Mouse (Mus musculus): ENCODE data around the gene Nup210l. TPM values are rescaled to one million over a fixed set of nuclear protein-coding genes. Genes with fewer than 3 reads are reported as not detected.

Nup210l gene
- 0.40 and 0.46 TPM in 2 replicates for polyA plus RNA-seq (2016; fragmentation: Nextera tagmentation; extraction: Ambion mirVana)

- Histone ChIP-seq H3K27ac (no peak within 1 kb of the TSS), H3K9ac (no peak within 1 kb of the TSS), H3K27me3 (replicated peaks) (no peaks in the 10 kb centered on the region), H3K9me3 (no peaks in the 10 kb centered on the region), H3K4me1 (no peaks in the 10 kb centered on the region), H3K4me3 (no peak within 1 kb of the TSS), H3K4me2 (replicated peaks) (no peak within 1 kb of the TSS), H3K36me3 (peaks cover 14% of the 10 kb centered on the region)
- no peak for ATAC-seq (ENCODE audit: low FRiP score, low read depth)
- 89% methylated on average over 13 of the region's 13 CpGs for WGBS
Measured at GRCm38 (mm10) chr3:90103938-90104337, at the start of gene Nup210l. Gene Nup210l, plus strand, starts transcription at chr3:90104132.

- no peak overlapping the region for H3K4me3 ChIP-seq
- peaks cover 56% of the 10 kb centered on the region for H3K36me3 ChIP-seq
- no peak overlapping the region for H3K9ac ChIP-seq
- H3K27me3 ChIP-seq (replicated peaks): no peaks in the 10 kb centered on the region
- no peaks in the 10 kb centered on the region for H3K4me1 ChIP-seq
- H3K9me3 ChIP-seq: no peaks in the 10 kb centered on the region
- WGBS: 92% methylated on average over 6 of the region's 6 CpGs
- no peak for ATAC-seq (ENCODE audit: low FRiP score, low read depth)
- H3K27ac ChIP-seq: no peak overlapping the region
- H3K4me2 ChIP-seq (replicated peaks): no peak overlapping the region
Measured at GRCm38 (mm10) chr3:90061549-90061948, 42.4 kb upstream of the Nup210l start.

GRCm38 (mm10) chr3:90062539-90062938 is 41.4 kb upstream of the Nup210l start:
- Histone ChIP-seq H3K27ac (no peak overlapping the region), H3K4me3 (no peak overlapping the region), H3K27me3 (replicated peaks) (no peaks in the 10 kb centered on the region), H3K9ac (no peak overlapping the region), H3K4me2 (replicated peaks) (no peak overlapping the region), H3K4me1 (no peaks in the 10 kb centered on the region), H3K36me3 (peaks cover 46% of the 10 kb centered on the region), H3K9me3 (no peaks in the 10 kb centered on the region)
- 65% methylated on average over 2 of the region's 2 CpGs for WGBS
- ATAC-seq (ENCODE audit: low FRiP score, low read depth): no peak

- Histone ChIP-seq H3K9ac (no peak overlapping the region), H3K9me3 (no peaks in the 10 kb centered on the region), H3K27me3 (replicated peaks) (no peaks in the 10 kb centered on the region), H3K36me3 (peaks cover 39% of the 10 kb centered on the region), H3K4me1 (no peaks in the 10 kb centered on the region), H3K4me3 (no peak overlapping the region), H3K27ac (no peak overlapping the region), H3K4me2 (replicated peaks) (no peak overlapping the region)
- WGBS: 90% methylated on average over 3 of the region's 3 CpGs
- no peak for ATAC-seq (ENCODE audit: low FRiP score, low read depth)
Measured at GRCm38 (mm10) chr3:90064383-90064782, 39.5 kb upstream of the Nup210l start.

GRCm38 (mm10) chr3:90065553-90065952 is 38.4 kb upstream of the Nup210l start:
- no peaks in the 10 kb centered on the region for H3K9me3 ChIP-seq
- ATAC-seq (ENCODE audit: low FRiP score, low read depth): no peak
- H3K27ac ChIP-seq: no peak overlapping the region
- H3K9ac ChIP-seq: no peak overlapping the region
- no peaks in the 10 kb centered on the region for H3K4me1 ChIP-seq
- no peaks in the 10 kb centered on the region for H3K27me3 ChIP-seq (replicated peaks)
- no peak overlapping the region for H3K4me3 ChIP-seq
- H3K36me3 ChIP-seq: peaks cover 35% of the 10 kb centered on the region
- H3K4me2 ChIP-seq (replicated peaks): no peak overlapping the region
- WGBS: 61% methylated on average over 3 of the region's 3 CpGs

- H3K27ac ChIP-seq: no peak overlapping the region
- WGBS: 86% methylated on average over 4 of the region's 4 CpGs
- H3K36me3 ChIP-seq: peaks cover 14% of the 10 kb centered on the region
- no peak overlapping the region for H3K4me2 ChIP-seq (replicated peaks)
- no peak overlapping the region for H3K4me3 ChIP-seq
- ATAC-seq (ENCODE audit: low FRiP score, low read depth): no peak
- H3K4me1 ChIP-seq: no peaks in the 10 kb centered on the region
- H3K9ac ChIP-seq: no peak overlapping the region
- no peaks in the 10 kb centered on the region for H3K9me3 ChIP-seq
- no peaks in the 10 kb centered on the region for H3K27me3 ChIP-seq (replicated peaks)
Measured at GRCm38 (mm10) chr3:90067851-90068250, 36.1 kb upstream of the Nup210l start.

GRCm38 (mm10) chr3:90069688-90070087 is 34.2 kb upstream of the Nup210l start:
- 77% methylated on average over 7 of the region's 7 CpGs for WGBS
- no peak for ATAC-seq (ENCODE audit: low FRiP score, low read depth)

GRCm38 (mm10) chr3:90072294-90072693 is 31.6 kb upstream of the Nup210l start, which contains the start of gene Tpm3:
Gene Tpm3, plus strand, starts transcription at chr3:90072649.
- no peaks in the 10 kb centered on the region for H3K9me3 ChIP-seq
- WGBS: 67% methylated on average over 4 of the region's 4 CpGs
- H3K4me2 ChIP-seq (replicated peaks): no peak within 1 kb of the TSS
- H3K36me3 ChIP-seq: no peaks in the 10 kb centered on the region
- no peak for ATAC-seq (ENCODE audit: low FRiP score, low read depth)
- no peak within 1 kb of the TSS for H3K9ac ChIP-seq
- H3K27ac ChIP-seq: no peak within 1 kb of the TSS
- H3K4me3 ChIP-seq: no peak within 1 kb of the TSS
- no peaks in the 10 kb centered on the region for H3K4me1 ChIP-seq
- no peaks in the 10 kb centered on the region for H3K27me3 ChIP-seq (replicated peaks)

More at GRCm38 (mm10) chr3:90069688-90070087, 34.2 kb upstream of the Nup210l start:
- Histone ChIP-seq H3K9ac (no peak overlapping the region), H3K4me1 (no peaks in the 10 kb centered on the region), H3K4me2 (replicated peaks) (no peak overlapping the region), H3K36me3 (peaks cover 4% of the 10 kb centered on the region), H3K27me3 (replicated peaks) (no peaks in the 10 kb centered on the region), H3K9me3 (no peaks in the 10 kb centered on the region), H3K27ac (no peak overlapping the region), H3K4me3 (no peak overlapping the region)

GRCm38 (mm10) chr3:90076921-90077716 is 26.8 kb upstream of the Nup210l start:
- Histone ChIP-seq H3K36me3 (no peaks in the 10 kb centered on the region), H3K9ac (no peak overlapping the region), H3K4me3 (no peak overlapping the region), H3K27me3 (replicated peaks) (no peaks in the 10 kb centered on the region), H3K27ac (no peak overlapping the region), H3K9me3 (no peaks in the 10 kb centered on the region), H3K4me1 (peaks cover 16% of the 10 kb centered on the region), H3K4me2 (replicated peaks) (no peak overlapping the region)
- 10% methylated on average over 5 of the region's 5 CpGs for WGBS
- ATAC-seq (ENCODE audit: low FRiP score, low read depth): no peak

GRCm38 (mm10) chr3:90078224-90078623 is 25.7 kb upstream of the Nup210l start:
- no peak for ATAC-seq (ENCODE audit: low FRiP score, low read depth)
- peaks cover 21% of the 10 kb centered on the region for H3K4me1 ChIP-seq
- no peak overlapping the region for H3K4me3 ChIP-seq
- no peak overlapping the region for H3K4me2 ChIP-seq (replicated peaks)
- H3K36me3 ChIP-seq: no peaks in the 10 kb centered on the region
- H3K27ac ChIP-seq: no peak overlapping the region
- no peak overlapping the region for H3K9ac ChIP-seq
- H3K27me3 ChIP-seq (replicated peaks): no peaks in the 10 kb centered on the region
- no peaks in the 10 kb centered on the region for H3K9me3 ChIP-seq
- 60% methylated on average over 5 of the region's 5 CpGs for WGBS

GRCm38 (mm10) chr3:90079133-90079762 is 24.7 kb upstream of the Nup210l start:
- Histone ChIP-seq H3K4me1 (peaks cover 31% of the 10 kb centered on the region), H3K27me3 (replicated peaks) (no peaks in the 10 kb centered on the region), H3K27ac (peak overlapping the region; percentile 79), H3K4me2 (replicated peaks) (peak overlapping the region; percentile 89), H3K9ac (peak overlapping the region; percentile 83), H3K36me3 (no peaks in the 10 kb centered on the region), H3K4me3 (peak overlapping the region; percentile 81), H3K9me3 (no peaks in the 10 kb centered on the region)
- WGBS: under 1% methylated on average over 33 of the region's 33 CpGs
- ATAC-seq (ENCODE audit: low FRiP score, low read depth): peak; percentile 96

GRCm38 (mm10) chr3:90079763-90080497 is 24.0 kb upstream of the Nup210l start:
- Histone ChIP-seq H3K4me1 (peaks cover 31% of the 10 kb centered on the region), H3K4me2 (replicated peaks) (peak overlapping the region; percentile 89), H3K9me3 (no peaks in the 10 kb centered on the region), H3K9ac (peak overlapping the region; percentile 83), H3K27me3 (replicated peaks) (no peaks in the 10 kb centered on the region), H3K4me3 (peak overlapping the region; percentile 81), H3K36me3 (no peaks in the 10 kb centered on the region), H3K27ac (peak overlapping the region; percentile 79)
- ATAC-seq (ENCODE audit: low FRiP score, low read depth): peak; percentile 70
- WGBS: under 1% methylated on average over 53 of the region's 53 CpGs

Measured in neural tube, embryonic 12.5 days (tissue).